Mouse (Mus musculus) megakaryocyte, embryonic 14.5 days (primary cell): Measurements from ENCODE around the gene Aff3.

Experiments used
- FLI1 ChIP-seq: IDR thresholded peaks from 2 replicates; pipeline ENCODE4 v1.6.1; 2012; ENCODE audit warnings: low read length, inconsistent platforms, mixed read lengths
- GATA1 ChIP-seq: IDR thresholded peaks from 3 replicates; pipeline ENCODE4 v1.6.1; 2012; ENCODE audit warnings: mixed read lengths, low read length, inconsistent platforms, borderline replicate concordance

DNA sequence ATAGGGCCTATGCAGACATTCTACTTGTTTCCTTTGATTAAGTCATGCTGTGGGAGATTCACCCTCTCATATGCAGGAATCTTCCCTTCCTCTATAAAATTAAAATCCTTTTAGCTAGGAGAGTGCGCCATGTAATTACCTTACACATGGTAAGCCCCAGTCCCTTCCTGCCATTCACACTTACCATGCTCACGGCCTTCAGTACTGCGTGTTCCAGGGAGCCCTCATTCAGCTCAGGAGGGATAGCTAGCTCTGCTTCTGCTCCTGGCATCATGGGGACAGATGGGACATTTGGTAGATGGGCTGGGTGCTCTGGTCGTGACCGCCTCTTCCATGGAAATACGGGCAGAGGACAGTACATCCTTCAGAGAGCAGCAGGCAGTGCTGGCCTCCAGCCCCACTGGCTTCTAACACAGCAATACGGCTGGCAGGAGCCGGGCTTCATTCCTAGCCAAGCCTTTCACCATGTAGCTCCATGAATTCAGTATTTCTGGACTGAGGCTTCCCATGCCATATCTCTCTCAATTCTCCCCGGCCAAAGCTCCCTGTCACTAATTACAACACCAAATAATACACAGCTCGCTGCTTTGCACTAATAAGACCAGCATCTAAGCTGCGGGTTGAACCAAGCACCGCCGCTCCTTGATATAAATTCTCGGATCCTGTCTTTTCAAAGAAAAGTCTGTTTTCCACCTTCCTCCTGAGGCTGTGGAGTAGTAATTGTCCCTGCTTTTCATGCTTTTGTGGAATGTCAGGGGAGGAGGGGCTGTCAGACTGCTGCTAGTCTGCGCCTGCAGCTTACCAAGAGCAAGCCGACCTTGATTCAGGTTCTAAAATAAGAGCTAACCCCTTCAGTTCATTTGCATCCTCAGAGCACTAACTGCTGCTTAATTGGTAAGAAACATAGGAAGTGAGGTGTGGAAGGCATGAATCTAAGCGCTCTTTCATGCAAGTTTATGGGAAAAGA, 464.8 kb downstream of the Aff3 start:
- TF ChIP-seq FLI1 = no peak
- TF ChIP-seq GATA1 = no peak
